Mouse (Mus musculus) mammary gland, adult 2 months (tissue): ENCODE data around the gene Gm5891. TPM values are rescaled to one million over a fixed set of nuclear protein-coding genes. Genes with fewer than 3 reads are reported as not detected.

Experiments used
- polyA plus RNA-seq: library from polyadenylated mRNA; depleted of rRNA; stranded (reverse); fragments of >200 nt; gene quantifications from 2 replicates; pipeline ENCODE4 v1.2.3, GENCODE M21; 2012; ENCODE audit warnings: low replicate concordance; rRNA removed

The Gm5891 gene
- not detected in 2 replicates for polyA plus RNA-seq

GRCm38 (mm10) chr7:21921191-21921590 lies at the start of gene Gm5891:
Gm5891 (minus strand) TSS chr7:21921291.

Other genes with a start within 250 kb of the Gm5891 start
- gene Gm4175, start 159.8 kb downstream of the Gm5891 start, polyA plus RNA-seq: not detected in 2 replicates
- gene Gm4177, start 124.6 kb downstream of the Gm5891 start, polyA plus RNA-seq: not detected in 2 replicates
- gene Vmn1r135, start 88.9 kb downstream of the Gm5891 start, polyA plus RNA-seq: not detected in 2 replicates
- gene Gm5725, start 77.0 kb downstream of the Gm5891 start, polyA plus RNA-seq: not detected in 2 replicates
- gene Vmn1r137, start 73.3 kb upstream of the Gm5891 start, polyA plus RNA-seq: not detected in 2 replicates
- gene Vmn1r138, start 107.6 kb upstream of the Gm5891 start, polyA plus RNA-seq: not detected in 2 replicates
- gene Gm6176, start 135.0 kb upstream of the Gm5891 start, polyA plus RNA-seq: not detected in 2 replicates
- not detected in 2 replicates for gene Vmn1r139, start 147.8 kb upstream of the Gm5891 start, polyA plus RNA-seq
- not detected in 2 replicates for gene Gm16451, start 197.0 kb upstream of the Gm5891 start, polyA plus RNA-seq
- not detected in 2 replicates for gene Gm10666, start 213.4 kb upstream of the Gm5891 start, polyA plus RNA-seq
- gene Vmn1r142, start 242.7 kb upstream of the Gm5891 start, polyA plus RNA-seq: not detected in 2 replicates